Mouse (Mus musculus) embryonic facial prominence, embryonic 11.5 days (tissue): Measurements from ENCODE around the gene Tmem8. TPM values are rescaled to one million over a fixed set of nuclear protein-coding genes. Genes with fewer than 3 reads are reported as not detected.
A peak's percentile ranks its signal among the peaks of the same experiment; 100 is the strongest.

ENCODE experiments used
- ATAC-seq: fragments of 200-750 bp; cut with Nextera tagmentation; replicated peaks from 2 replicates; pipeline ENCODE4 v1.8.0; 2017; ENCODE audit warnings: low read depth; ENCODE audit not compliant: insufficient number of reproducible peaks, low FRiP score, low TSS enrichment
- DNase-seq: peaks from one replicate; pipeline ENCODE4 v3.0.0-alpha.2; 2015; ENCODE audit warnings: low spot score
- H3K27ac ChIP-seq: fragments of 300-500 bp; sonication (generic); replicated peaks from 2 replicates; pipeline ENCODE4 v1.5.1; 2014; ENCODE audit warnings: mild to moderate bottlenecking, low read depth, low read length, control low read depth
- H3K27me3 ChIP-seq: fragments of 300-500 bp; sonication (generic); 2 replicates; pipeline ENCODE4 v1.6.1; 2014; ENCODE audit warnings: mild to moderate bottlenecking, low read length, moderate library complexity, mixed read lengths; ENCODE audit not compliant: control insufficient read depth, insufficient read depth
- H3K36me3 ChIP-seq: fragments of 300-500 bp; sonication (generic); replicated peaks from 2 replicates; pipeline ENCODE4 v1.6.1; 2014; ENCODE audit warnings: low read depth, mild to moderate bottlenecking, low read length, moderate library complexity, mixed read lengths; ENCODE audit not compliant: control insufficient read depth, insufficient read depth
- H3K4me1 ChIP-seq: fragments of 300-500 bp; sonication (generic); 2 replicates; pipeline ENCODE4 v1.6.1; 2014; ENCODE audit warnings: low read length, mixed read lengths; ENCODE audit not compliant: control insufficient read depth, insufficient read depth
- H3K4me2 ChIP-seq: fragments of 300-500 bp; sonication (generic); 2 replicates; pipeline ENCODE4 v1.6.1; 2014; ENCODE audit warnings: low read depth, mild to moderate bottlenecking, control low read depth, low read length, moderate library complexity
- H3K4me3 ChIP-seq: fragments of 300-500 bp; sonication (generic); 2 replicates; pipeline ENCODE4 v1.5.1; 2014; ENCODE audit warnings: low read depth, low read length, control low read depth
- H3K9ac ChIP-seq: fragments of 300-500 bp; sonication (generic); replicated peaks from 2 replicates; pipeline ENCODE4 v1.6.1; 2014; ENCODE audit warnings: mild to moderate bottlenecking, control low read depth, low read length
- H3K9me3 ChIP-seq: fragments of 300-500 bp; sonication (generic); replicated peaks from 2 replicates; pipeline ENCODE4 v1.6.1; 2016; ENCODE audit warnings: mild to moderate bottlenecking, low read length, inconsistent platforms, mixed read lengths; ENCODE audit not compliant: control insufficient read depth
- WGBS: fragments of 180-500 bp; shearing (Covaris S2); extraction: QIAGEN DNeasy Blood & Tissue Kit; methylation state at CpG from one replicate; pipeline ENCODE4 v1.1.7; 2014; 5-methylcytosine and 5-hydroxymethylcytosine counted together
- polyA plus RNA-seq: library from polyadenylated mRNA; unstranded; fragments of >200 nt; fragmentation: Nextera tagmentation; extraction: Ambion mirVana; gene quantifications from 2 replicates; pipeline ENCODE4 v1.2.1, GENCODE M21; 2014

Tmem8 gene
- polyA plus RNA-seq, 1 experiment from 2014 or later, result 0.48 TPM

- under 1% methylated on average over 42 of the region's 42 CpGs for WGBS
- Histone ChIP-seq H3K4me3 (peak within 1 kb of the TSS; percentile 87), H3K27ac (peak within 1 kb of the TSS; percentile 82), H3K9me3 (no peaks in the 10 kb centered on the region), H3K36me3 (peaks cover 3% of the 10 kb centered on the region), H3K4me1 (peaks cover 3% of the 10 kb centered on the region; the same call in 1 of the 2 replicates), H3K27me3 (no peaks in the 10 kb centered on the region), H3K9ac (peak within 1 kb of the TSS; percentile 98), H3K4me2 (peak within 1 kb of the TSS; percentile 60)
- ATAC-seq (peak; percentile 98), DNase-seq (peak; percentile 98)
Measured at GRCm38 (mm10) chr17:26138239-26138836, 25.2 kb downstream of the Tmem8 start, which contains the start of gene Axin1. Gene Axin1, plus strand, starts transcription at chr17:26138688.

- Histone ChIP-seq H3K4me1 (peaks cover 3% of the 10 kb centered on the region; the same call in 1 of the 2 replicates), H3K4me3 (peak overlapping the region; percentile 87), H3K27ac (peak overlapping the region; percentile 82), H3K9me3 (no peaks in the 10 kb centered on the region), H3K9ac (peak overlapping the region; percentile 98), H3K27me3 (no peaks in the 10 kb centered on the region), H3K4me2 (peak overlapping the region; percentile 60), H3K36me3 (peaks cover 3% of the 10 kb centered on the region)
- under 1% methylated on average over 43 of the region's 58 CpGs for WGBS
- ATAC-seq, result peak; percentile 68
- DNase-seq, result peak; percentile 43
Measured at GRCm38 (mm10) chr17:26138901-26139381, 25.8 kb downstream of the Tmem8 start.

- H3K4me3 ChIP-seq, result no peak overlapping the region
- H3K27ac ChIP-seq, result no peak overlapping the region
- H3K4me2 ChIP-seq, result no peak overlapping the region
- DNase-seq (no peak), ATAC-seq (no peak)
- H3K4me1 ChIP-seq, result peaks cover 3% of the 10 kb centered on the region; the same call in 1 of the 2 replicates
- H3K9me3 ChIP-seq, result no peaks in the 10 kb centered on the region
- peaks cover 3% of the 10 kb centered on the region for H3K36me3 ChIP-seq
- 91% methylated on average over 4 of the region's 4 CpGs for WGBS
- no peaks in the 10 kb centered on the region for H3K27me3 ChIP-seq
- H3K9ac ChIP-seq, result no peak overlapping the region
Measured at GRCm38 (mm10) chr17:26142796-26143195, 29.7 kb downstream of the Tmem8 start.

GRCm38 (mm10) chr17:26143386-26143785 lies 30.3 kb downstream of the Tmem8 start:
- peaks cover 3% of the 10 kb centered on the region for H3K36me3 ChIP-seq

GRCm38 (mm10) chr17:26149056-26149455 lies 36.0 kb downstream of the Tmem8 start:
- H3K9me3 ChIP-seq, result no peaks in the 10 kb centered on the region
- no peak for DNase-seq
- H3K36me3 ChIP-seq, result peaks cover 4% of the 10 kb centered on the region
- no peak overlapping the region for H3K4me3 ChIP-seq
- no peaks in the 10 kb centered on the region for H3K4me1 ChIP-seq
- no peak for ATAC-seq
- H3K27me3 ChIP-seq, result no peaks in the 10 kb centered on the region
- 68% methylated on average over 2 of the region's 2 CpGs for WGBS
- H3K4me2 ChIP-seq, result no peak overlapping the region
- H3K9ac ChIP-seq, result no peak overlapping the region
- H3K27ac ChIP-seq, result no peak overlapping the region

More at GRCm38 (mm10) chr17:26143386-26143785, 30.3 kb downstream of the Tmem8 start:
- H3K9me3 ChIP-seq, result no peaks in the 10 kb centered on the region
- H3K4me3 ChIP-seq, result no peak overlapping the region
- no peak for ATAC-seq
- WGBS, result 97% methylated on average over 5 of the region's 5 CpGs
- no peak overlapping the region for H3K4me2 ChIP-seq
- H3K27ac ChIP-seq, result no peak overlapping the region
- no peak for DNase-seq
- H3K27me3 ChIP-seq, result no peaks in the 10 kb centered on the region
- H3K9ac ChIP-seq, result no peak overlapping the region
- no peaks in the 10 kb centered on the region for H3K4me1 ChIP-seq

- Histone ChIP-seq H3K27ac (no peak overlapping the region), H3K4me1 (no peaks in the 10 kb centered on the region), H3K4me3 (no peak overlapping the region), H3K27me3 (no peaks in the 10 kb centered on the region), H3K4me2 (no peak overlapping the region), H3K9me3 (no peaks in the 10 kb centered on the region), H3K36me3 (peaks cover 4% of the 10 kb centered on the region; the same call in 1 of the 2 replicates), H3K9ac (no peak overlapping the region)
- WGBS, result 96% methylated on average over 2 of the region's 2 CpGs
- DNase-seq (no peak), ATAC-seq (no peak)
Measured at GRCm38 (mm10) chr17:26151886-26152630, 39.0 kb downstream of the Tmem8 start.

GRCm38 (mm10) chr17:26162736-26163135 lies 49.6 kb downstream of the Tmem8 start:
- H3K27ac ChIP-seq, result no peak overlapping the region

GRCm38 (mm10) chr17:26168039-26168438 lies 54.9 kb downstream of the Tmem8 start:
- ATAC-seq (no peak), DNase-seq (no peak)
- Histone ChIP-seq H3K4me1 (no peaks in the 10 kb centered on the region), H3K27ac (no peak overlapping the region), H3K4me2 (no peak overlapping the region), H3K9ac (no peak overlapping the region), H3K4me3 (no peak overlapping the region), H3K9me3 (no peaks in the 10 kb centered on the region), H3K36me3 (no peaks in the 10 kb centered on the region), H3K27me3 (no peaks in the 10 kb centered on the region)
- WGBS, result 86% methylated on average over 2 of the region's 2 CpGs

More at GRCm38 (mm10) chr17:26162736-26163135, 49.6 kb downstream of the Tmem8 start:
- 90% methylated on average over 1 of the region's 1 CpGs for WGBS
- no peaks in the 10 kb centered on the region for H3K9me3 ChIP-seq
- no peak for DNase-seq
- no peak overlapping the region for H3K4me2 ChIP-seq
- no peaks in the 10 kb centered on the region for H3K36me3 ChIP-seq
- H3K4me1 ChIP-seq, result no peaks in the 10 kb centered on the region
- H3K27me3 ChIP-seq, result no peaks in the 10 kb centered on the region
- no peak for ATAC-seq
- no peak overlapping the region for H3K4me3 ChIP-seq
- no peak overlapping the region for H3K9ac ChIP-seq
